Mouse (Mus musculus) forebrain, embryonic 16.5 days (tissue): ENCODE measurements around the gene Cacna1e. TPM values are rescaled to one million over a fixed set of nuclear protein-coding genes. Genes with fewer than 3 reads are reported as not detected.

Experiments
- ATAC-seq: fragments of 200-750 bp; cut with Nextera tagmentation; 2 replicates; pipeline ENCODE4 v1.8.0; 2017; ENCODE audit warnings: mild to moderate bottlenecking, moderate library complexity
- H3K27ac ChIP-seq: fragments of 300-500 bp; sonication (generic); 2 replicates; pipeline ENCODE4 v1.5.1; 2014; ENCODE audit warnings: low read length, control low read depth
- H3K27me3 ChIP-seq: fragments of 300-500 bp; sonication (generic); replicated peaks from 2 replicates; pipeline ENCODE4 v1.6.1; 2014; ENCODE audit warnings: low read length; ENCODE audit not compliant: control insufficient read depth, insufficient read depth
- H3K36me3 ChIP-seq: fragments of 300-500 bp; sonication (generic); 2 replicates; pipeline ENCODE4 v1.6.1; 2014; ENCODE audit not compliant: control insufficient read depth, insufficient read depth
- H3K4me1 ChIP-seq: fragments of 300-500 bp; sonication (generic); replicated peaks from 2 replicates; pipeline ENCODE4 v1.6.1; 2014; ENCODE audit warnings: low read length; ENCODE audit not compliant: control insufficient read depth, insufficient read depth
- H3K4me2 ChIP-seq: fragments of 300-500 bp; sonication (generic); 2 replicates; pipeline ENCODE4 v1.6.1; 2014; ENCODE audit warnings: mild to moderate bottlenecking, low read length, control low read depth
- H3K4me3 ChIP-seq: fragments of 300-500 bp; sonication (generic); replicated peaks from 2 replicates; pipeline ENCODE4 v1.5.1; 2014; ENCODE audit warnings: mild to moderate bottlenecking, low read length, control low read depth
- H3K9ac ChIP-seq: fragments of 300-500 bp; sonication (generic); replicated peaks from 2 replicates; pipeline ENCODE4 v1.6.1; 2014; ENCODE audit warnings: low read depth, low read length, control low read depth
- H3K9me3 ChIP-seq: fragments of 300-500 bp; sonication (generic); 2 replicates; pipeline ENCODE4 v1.6.1; 2016; ENCODE audit warnings: low read length; ENCODE audit not compliant: control insufficient read depth
- WGBS: fragments of 180-500 bp; shearing (Covaris S2); extraction: QIAGEN DNeasy Blood & Tissue Kit; methylation state at CpG from one replicate; pipeline ENCODE4 v1.1.7; 2014; 5-methylcytosine and 5-hydroxymethylcytosine counted together
- polyA plus RNA-seq: library from polyadenylated mRNA; unstranded; fragments of >200 nt; fragmentation: Nextera tagmentation; extraction: Ambion mirVana; gene quantifications from 2 replicates; pipeline ENCODE4 v1.2.1, GENCODE M21; 2015

Gene Cacna1e
- polyA plus RNA-seq, 1 experiment from 2014 or later: 18.9 TPM

DNA sequence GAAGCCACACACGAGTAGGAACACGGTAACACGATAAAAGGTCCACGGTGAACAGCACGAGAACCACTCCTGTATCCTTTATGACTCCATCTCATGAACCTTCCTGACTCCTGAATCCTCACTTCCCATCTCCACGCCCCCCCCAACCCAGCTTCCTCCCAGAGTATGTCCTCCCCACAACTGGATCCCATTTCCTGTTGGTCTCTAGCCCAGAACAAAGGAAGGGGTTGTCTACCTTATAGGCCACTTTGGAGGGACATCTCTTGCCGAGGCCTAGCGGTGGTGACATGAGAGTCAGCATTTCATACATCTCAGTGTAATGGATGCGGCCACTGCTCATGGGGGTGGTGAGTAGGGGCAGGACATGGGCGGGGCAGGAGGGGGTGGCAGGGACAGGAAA lies 468.5 kb downstream of the Cacna1e start:
- Histone ChIP-seq H3K27me3 (no peaks in the 10 kb centered on the region), H3K36me3 (no peaks in the 10 kb centered on the region), H3K4me2 (no peak overlapping the region), H3K27ac (no peak overlapping the region), H3K4me1 (0 out of 2 replicates have a peak, but pooled peaks cover 6% of the 10 kb centered on the region), H3K9ac (no peak overlapping the region), H3K9me3 (no peaks in the 10 kb centered on the region), H3K4me3 (no peak overlapping the region)
- 89% methylated on average over 10 of the region's 10 CpGs for WGBS
- no peak for ATAC-seq

DNA sequence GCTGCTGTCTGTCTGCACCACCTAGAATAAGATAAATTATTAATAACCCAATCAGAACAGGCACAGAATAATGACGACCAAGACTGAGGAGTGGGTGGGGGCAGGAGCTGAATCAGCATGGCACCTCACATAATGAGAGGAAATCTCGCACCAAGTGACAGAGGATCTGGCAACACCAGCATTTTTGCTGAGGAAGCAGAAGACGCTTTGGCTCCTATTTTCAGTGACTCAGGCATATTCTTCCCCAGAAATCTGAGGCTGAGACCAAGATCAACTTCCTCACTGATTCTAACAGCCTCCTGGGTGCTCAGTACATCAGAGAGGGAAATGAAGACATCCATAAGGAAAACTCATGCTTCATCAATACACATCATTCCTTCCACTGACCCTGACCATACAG lies 471.2 kb downstream of the Cacna1e start:
- H3K4me1 ChIP-seq: 0 out of 2 replicates have a peak, but pooled peaks cover under 1% of the 10 kb centered on the region
- H3K4me2 ChIP-seq: no peak overlapping the region
- H3K36me3 ChIP-seq: no peaks in the 10 kb centered on the region
- ATAC-seq: no peak
- H3K9me3 ChIP-seq: no peaks in the 10 kb centered on the region
- no peak overlapping the region for H3K9ac ChIP-seq
- H3K27me3 ChIP-seq: no peaks in the 10 kb centered on the region
- H3K4me3 ChIP-seq: no peak overlapping the region
- no peak overlapping the region for H3K27ac ChIP-seq
- WGBS: 67% methylated on average over 3 of the region's 3 CpGs

- no peak for ATAC-seq
- WGBS: 32% methylated on average over 2 of the region's 2 CpGs
- no peaks in the 10 kb centered on the region for H3K9me3 ChIP-seq
Observed at GRCm38 (mm10) chr1:154409051-154409450, 475.2 kb downstream of the Cacna1e start.

GRCm38 (mm10) chr1:154391979-154392378 lies 492.3 kb downstream of the Cacna1e start:
- no peaks in the 10 kb centered on the region for H3K4me1 ChIP-seq
- 91% methylated on average over 6 of the region's 6 CpGs for WGBS
- no peaks in the 10 kb centered on the region for H3K9me3 ChIP-seq
- ATAC-seq: no peak
- H3K9ac ChIP-seq: no peak overlapping the region
- no peak overlapping the region for H3K4me3 ChIP-seq
- no peaks in the 10 kb centered on the region for H3K36me3 ChIP-seq
- H3K4me2 ChIP-seq: no peak overlapping the region
- H3K27me3 ChIP-seq: no peaks in the 10 kb centered on the region
- no peak overlapping the region for H3K27ac ChIP-seq

More at GRCm38 (mm10) chr1:154409051-154409450, 475.2 kb downstream of the Cacna1e start:
- Histone ChIP-seq H3K4me2 (no peak overlapping the region), H3K27me3 (no peaks in the 10 kb centered on the region), H3K4me1 (no peaks in the 10 kb centered on the region), H3K4me3 (no peak overlapping the region), H3K9ac (no peak overlapping the region), H3K36me3 (no peaks in the 10 kb centered on the region), H3K27ac (no peak overlapping the region)

Other genes starting within 250 kb of the Cacna1e start
- 9.3 and 12.6 TPM in 2 replicates for gene Ier5, start 215.1 kb upstream of the Cacna1e start, polyA plus RNA-seq